Mouse (Mus musculus): ENCODE measurements around the gene Gm6526.
"Not testable (repeated sequence)": the region's sequence is repeated elsewhere in the genome, so short reads cannot be mapped to it uniquely, and the experiment has no call there.

- TF ChIP-seq GATA1, TAL1 (IDR thresholded peaks at IDR 0.05; ENCODE audit: low read length): not testable (repeated sequence)
Measured at GRCm38 (mm10) chr14:43804435-43804834, 56.8 kb downstream of the Gm6526 start.

Measured in erythroblast, embryonic 14.5 days (primary cell).